Mouse (Mus musculus) embryo, embryonic 11 days (tissue): ENCODE results near the gene Fadd.

Experiments used
- DNase-seq: peaks from one replicate; pipeline ENCODE4 v3.0.0-alpha.2; 2015

The Fadd gene

GRCm38 (mm10) chr7:144582284-144582980 is at the start of gene Fadd:
Gene Fadd (minus strand): TSS chr7:144582463.
- peak; percentile 96 for DNase-seq

- DNase-seq, result no peak
These were observed 48.4 kb upstream of the Fadd start for GRCm38 (mm10) chr7:144630622-144631021.

- peak; percentile 80 for DNase-seq
These were observed 46.2 kb upstream of the Fadd start for GRCm38 (mm10) chr7:144628334-144628915.

- DNase-seq, result peak; percentile 38
These were observed 45.5 kb upstream of the Fadd start for GRCm38 (mm10) chr7:144627606-144628333.

GRCm38 (mm10) chr7:144626042-144626441 is 43.8 kb upstream of the Fadd start:
- DNase-seq, result no peak

- no peak for DNase-seq
These were observed 38.7 kb upstream of the Fadd start for GRCm38 (mm10) chr7:144620721-144621681.

GRCm38 (mm10) chr7:144620315-144620714 is 38.1 kb upstream of the Fadd start:
- DNase-seq, result no peak

- DNase-seq, result no peak
These were observed 33.1 kb upstream of the Fadd start for GRCm38 (mm10) chr7:144615343-144615742.

- no peak for DNase-seq
These were observed 30.6 kb upstream of the Fadd start for GRCm38 (mm10) chr7:144612829-144613228.

GRCm38 (mm10) chr7:144612351-144612750 is 30.1 kb upstream of the Fadd start:
- DNase-seq, result no peak

GRCm38 (mm10) chr7:144611595-144611994 is 29.3 kb upstream of the Fadd start:
- no peak for DNase-seq

- no peak for DNase-seq
These were observed 27.3 kb upstream of the Fadd start for GRCm38 (mm10) chr7:144609568-144609967.

- no peak for DNase-seq
These were observed 25.6 kb upstream of the Fadd start for GRCm38 (mm10) chr7:144607862-144608261.

- DNase-seq, result no peak
These were observed 22.5 kb upstream of the Fadd start for GRCm38 (mm10) chr7:144604735-144605134.

GRCm38 (mm10) chr7:144604291-144604690 is 22.0 kb upstream of the Fadd start:
- DNase-seq, result no peak

- peak; percentile 35 for DNase-seq
These were observed 18.2 kb upstream of the Fadd start for GRCm38 (mm10) chr7:144600333-144600900.

- DNase-seq, result peak; percentile 45
These were observed 7.2 kb upstream of the Fadd start for GRCm38 (mm10) chr7:144589508-144589907.

- peak; percentile 66 for DNase-seq
These were observed 5.0 kb upstream of the Fadd start for GRCm38 (mm10) chr7:144587291-144587690.

- peak; percentile 80 for DNase-seq
These were observed 3.4 kb upstream of the Fadd start for GRCm38 (mm10) chr7:144585648-144586047.

GRCm38 (mm10) chr7:144583619-144584018 is 1.4 kb upstream of the Fadd start:
- peak; percentile 76 for DNase-seq

GRCm38 (mm10) chr7:144581559-144582283 is 542 bp downstream of the Fadd start:
- DNase-seq, result peak; percentile 92

- DNase-seq, result no peak
These were observed 4.4 kb downstream of the Fadd start for GRCm38 (mm10) chr7:144577876-144578275.
